8 mouse cellular contexts compared by ENCODE assay signal in genomic region chr11:107417041-107417583, GRCm38 (mm10). TPM values are rescaled to one million over a fixed set of nuclear protein-coding genes. Genes with fewer than 3 reads are reported as not detected.
DNase-seq lines count a peak whose midpoint lies in the region; ATAC-seq lines count a peak whose summit lies in the region.

No protein-coding gene starts in this region.

- no peaks in the 10 kb centered on the region for H3K36me3 ChIP-seq in embryonic facial prominence, embryonic 11.5 days (replicated peaks; ENCODE audit: control insufficient read depth, insufficient read depth, low read depth, low read length)
- no peaks in the 10 kb centered on the region for H3K36me3 ChIP-seq in stomach, embryonic 15.5 days

- H3K9me3 ChIP-seq in embryonic facial prominence, embryonic 11.5 days (replicated peaks; ENCODE audit: control insufficient read depth, low read length): no peaks in the 10 kb centered on the region
- H3K9me3 ChIP-seq in stomach, embryonic 15.5 days: no peaks in the 10 kb centered on the region

- no peak overlapping the region; the same call in 1 of the 2 replicates for H3K27ac ChIP-seq in embryonic facial prominence, embryonic 11.5 days (replicated peaks; ENCODE audit: low read depth, low read length)
- H3K27ac ChIP-seq in stomach, embryonic 15.5 days: peak overlapping the region; percentile 53

- H3K9ac ChIP-seq in embryonic facial prominence, embryonic 11.5 days (replicated peaks; ENCODE audit: low read length): no peak overlapping the region
- H3K9ac ChIP-seq in stomach, embryonic 15.5 days: no peak overlapping the region

- no peak for ATAC-seq in embryonic facial prominence, embryonic 11.5 days (replicated peaks; ENCODE audit: insufficient number of reproducible peaks, low FRiP score, low TSS enrichment, low read depth)
- ATAC-seq in megakaryocyte progenitor cell, adult 5-6 weeks (replicated peaks; ENCODE audit: poor library complexity): peak; percentile 84
- peak; percentile 53; the same call in 1 of the 2 replicates for ATAC-seq in stomach, embryonic 15.5 days (ENCODE audit: insufficient read depth, low FRiP score, low read depth)

- intact Hi-C loops in heart, postnatal 14 days (cut with DNase I): loop anchor here (5.0 kb wide), 1 partner anchor 35 kb away; no protein-coding TSS in a partner anchor

- no peaks in the 10 kb centered on the region for H3K27me3 ChIP-seq in embryonic facial prominence, embryonic 11.5 days (ENCODE audit: control insufficient read depth, insufficient read depth, low read length)
- no peaks in the 10 kb centered on the region for H3K27me3 ChIP-seq in stomach, embryonic 15.5 days (replicated peaks)

- H3K4me3 ChIP-seq in embryonic facial prominence, embryonic 11.5 days (ENCODE audit: low read depth, low read length): no peak overlapping the region
- no peak overlapping the region for H3K4me3 ChIP-seq in stomach, embryonic 15.5 days (replicated peaks)

- peak overlapping the region; percentile 4; the same call in 1 of the 2 replicates for H3K4me2 ChIP-seq in embryonic facial prominence, embryonic 11.5 days (ENCODE audit: low read depth, low read length)
- H3K4me2 ChIP-seq in stomach, embryonic 15.5 days: peak overlapping the region; percentile 10

- H3K4me1 ChIP-seq in embryonic facial prominence, embryonic 11.5 days (ENCODE audit: control insufficient read depth, insufficient read depth, low read length): no peaks in the 10 kb centered on the region; the same call in 1 of the 2 replicates
- H3K4me1 ChIP-seq in stomach, embryonic 15.5 days: peaks cover 22% of the 10 kb centered on the region

- 41% methylated on average over 14 of the region's 14 CpGs for WGBS in embryonic facial prominence, embryonic 11.5 days
- 50% methylated on average over 14 of the region's 14 CpGs for WGBS in stomach, embryonic 15.5 days

- DNase-seq in adrenal gland, adult 2 months: peak; percentile 22
- no peak for DNase-seq in adrenal gland, postnatal 10 days
- DNase-seq in embryonic facial prominence, embryonic 11.5 days (ENCODE audit: low spot score): peak; percentile 35
- DNase-seq in heart, postnatal 14 days: peak; percentile 37 to 40
- peak; percentile 65 to 71 for DNase-seq in kidney, postnatal 36 days
- no peak for DNase-seq in layer of hippocampus, adult 18-20 months (ENCODE audit: low spot score in 2 of 2)

RNA-seq across cellular contexts. Expression of gene Pitpnc1, which starts 53.4 kb away (rescaled TPM):
- total RNA-seq in adrenal gland, adult 2 months (2021): 10 to 100 TPM; 11.1 to 17.5 TPM
- polyA plus RNA-seq in adrenal gland, adult 2 months (2012; rRNA removed): 1.8 and 2.8 TPM in 2 replicates
- total RNA-seq in adrenal gland, postnatal 10 days (2021): 10 to 100 TPM; 28.3 to 40.3 TPM
- polyA plus RNA-seq in embryonic facial prominence, embryonic 11.5 days (2014; fragmentation: Nextera tagmentation; extraction: Ambion mirVana): 43.6 and 45.1 TPM in 2 replicates
- 10 to 100 TPM; 67.9 to 68.4 TPM for total RNA-seq in heart, postnatal 14 days (2021)
- 26.3 and 33.4 TPM in 2 replicates for total RNA-seq in megakaryocyte progenitor cell, adult 5-6 weeks (2015)
- 10.0 and 20.8 TPM in 2 replicates for total RNA-seq in megakaryocyte progenitor cell, adult 5-6 weeks (2017)
- polyA plus RNA-seq in stomach, embryonic 15.5 days (2015; fragmentation: Nextera tagmentation; extraction: Ambion mirVana): 14.0 and 15.2 TPM in 2 replicates
- total RNA-seq in layer of hippocampus, adult 18-20 months (2021): 10 to 100 TPM; 46.1 to 48.1 TPM

Comparison
In these comparisons a context has a peak if more than half of its experiments do, and no peak if none do; other contexts are left out.
1. DNase-seq: peak in adrenal gland, adult 2 months (single experiment), embryonic facial prominence, embryonic 11.5 days (single experiment), heart, postnatal 14 days (2 of 2) and kidney, postnatal 36 days (2 of 2); none in adrenal gland, postnatal 10 days (single experiment) and layer of hippocampus, adult 18-20 months (0 of 2).